Mouse (Mus musculus) forebrain, postnatal 0 days (tissue): ENCODE results near the gene AC161166.1. TPM values are rescaled to one million over a fixed set of nuclear protein-coding genes. Genes with fewer than 3 reads are reported as not detected.

Experiments used
- ATAC-seq: fragments of 200-750 bp; cut with Nextera tagmentation; 2 replicates; pipeline ENCODE4 v1.8.0; 2017; ENCODE audit warnings: mild to moderate bottlenecking, moderate library complexity
- DNase-seq: peaks from one replicate; pipeline ENCODE4 v3.0.0-alpha.2; 2015
- H3K27ac ChIP-seq: fragments of 300-500 bp; sonication (generic); 2 replicates; pipeline ENCODE4 v1.5.1; 2014; ENCODE audit warnings: low read depth, mild to moderate bottlenecking, antibody characterized with exemption, low read length, moderate library complexity, mixed read lengths
- H3K27me3 ChIP-seq: fragments of 300-500 bp; sonication (generic); 2 replicates; pipeline ENCODE4 v1.6.1; 2014; ENCODE audit warnings: mild to moderate bottlenecking, low read length, mixed read lengths; ENCODE audit not compliant: insufficient read depth
- H3K36me3 ChIP-seq: fragments of 300-500 bp; sonication (generic); 2 replicates; pipeline ENCODE4 v1.6.1; 2014; ENCODE audit warnings: mild to moderate bottlenecking, moderate library complexity; ENCODE audit not compliant: insufficient read depth
- H3K4me1 ChIP-seq: fragments of 300-500 bp; sonication (generic); 2 replicates; pipeline ENCODE4 v1.6.1; 2014; ENCODE audit warnings: antibody characterized with exemption; ENCODE audit not compliant: insufficient read depth
- H3K4me2 ChIP-seq: fragments of 300-500 bp; sonication (generic); 2 replicates; pipeline ENCODE4 v1.6.1; 2014; ENCODE audit warnings: low read depth, mild to moderate bottlenecking, moderate library complexity
- H3K4me3 ChIP-seq: fragments of 300-500 bp; sonication (generic); 2 replicates; pipeline ENCODE4 v1.5.1; 2014; ENCODE audit warnings: low read depth, low read length, mixed read lengths
- H3K9ac ChIP-seq: fragments of 300-500 bp; sonication (generic); 2 replicates; pipeline ENCODE4 v1.6.1; 2014; ENCODE audit warnings: mild to moderate bottlenecking
- H3K9me3 ChIP-seq: fragments of 300-500 bp; sonication (generic); 2 replicates; pipeline ENCODE4 v1.6.1; 2016; ENCODE audit warnings: low read length
- CTCF ChIP-seq: sonication (generic); IDR thresholded peaks from 2 replicates; pipeline ENCODE4 v1.5.1; 2016; ENCODE audit warnings: antibody characterized with exemption, control low read depth, low read depth
- WGBS: fragments of 180-500 bp; shearing (Covaris S2); extraction: QIAGEN DNeasy Blood & Tissue Kit; methylation state at CpG from one replicate; pipeline ENCODE4 v1.1.7; 2014; 5-methylcytosine and 5-hydroxymethylcytosine counted together
- polyA plus RNA-seq: library from polyadenylated mRNA; unstranded; fragments of >200 nt; fragmentation: Nextera tagmentation; extraction: Ambion mirVana; gene quantifications from 2 replicates; pipeline ENCODE4 v1.2.1, GENCODE M21; 2015
- total RNA-seq: library from RNA; depleted of rRNA; stranded (reverse); fragments of >200 nt; gene quantifications from 2 replicates; pipeline ENCODE4 v1.2.3, GENCODE M21; 2014; rRNA removed

AC161166.1 gene
- total and polyA plus RNA-seq, 2 experiments from 2014 or later, result 0.31 TPM; not detected in 1

GRCm38 (mm10) chr7:24466835-24467234 is 45.4 kb downstream of the AC161166.1 start:
- Histone ChIP-seq H3K27ac (no peak overlapping the region), H3K27me3 (no peaks in the 10 kb centered on the region; the same call in none of the 2 replicates), H3K9ac (no peak overlapping the region), H3K9me3 (no peaks in the 10 kb centered on the region), H3K36me3 (no peaks in the 10 kb centered on the region), H3K4me3 (no peak overlapping the region), H3K4me2 (no peak overlapping the region), H3K4me1 (no peaks in the 10 kb centered on the region)
- 86% methylated on average over 6 of the region's 6 CpGs for WGBS
- ATAC-seq, result no peak
- DNase-seq, result no peak
- TF ChIP-seq CTCF, result no peak

GRCm38 (mm10) chr7:24462388-24463319 is 49.6 kb downstream of the AC161166.1 start, which contains the start of gene Plaur:
Plaur (plus strand) TSS chr7:24462484.
- Histone ChIP-seq H3K4me1 (no peaks in the 10 kb centered on the region), H3K4me2 (peak within 1 kb of the TSS; percentile 13; the same call in 1 of the 2 replicates), H3K27ac (no peak within 1 kb of the TSS), H3K9ac (no peak within 1 kb of the TSS), H3K4me3 (no peak within 1 kb of the TSS), H3K36me3 (no peaks in the 10 kb centered on the region), H3K27me3 (no peaks in the 10 kb centered on the region; the same call in none of the 2 replicates), H3K9me3 (no peaks in the 10 kb centered on the region)
- 7% methylated on average over 27 of the region's 27 CpGs for WGBS
- no peak for DNase-seq
- TF ChIP-seq CTCF, result no peak
- ATAC-seq, result no peak

GRCm38 (mm10) chr7:24461376-24462051 is 50.7 kb downstream of the AC161166.1 start:
- no peaks in the 10 kb centered on the region for H3K9me3 ChIP-seq
- no peak for ATAC-seq
- H3K4me1 ChIP-seq, result no peaks in the 10 kb centered on the region
- no peak overlapping the region for H3K4me3 ChIP-seq
- 64% methylated on average over 14 of the region's 14 CpGs for WGBS
- no peaks in the 10 kb centered on the region for H3K36me3 ChIP-seq
- H3K9ac ChIP-seq, result no peak overlapping the region
- H3K4me2 ChIP-seq, result no peak overlapping the region
- H3K27ac ChIP-seq, result no peak overlapping the region
- no peaks in the 10 kb centered on the region; the same call in none of the 2 replicates for H3K27me3 ChIP-seq
- DNase-seq, result no peak
- no peak for TF ChIP-seq CTCF

Other genes with a start within 250 kb of the AC161166.1 start
- 9.7 and 13.2 TPM in 2 replicates for gene Zfp93, start 242.0 kb downstream of the AC161166.1 start, total RNA-seq
- 2.0 and 2.4 TPM in 2 replicates for gene Zfp93, start 242.0 kb downstream of the AC161166.1 start, polyA plus RNA-seq
- gene Zfp61, start 211.2 kb downstream of the AC161166.1 start, total RNA-seq, result 32.9 and 34.8 TPM in 2 replicates
- 24.5 and 30.8 TPM in 2 replicates for gene Zfp61, start 211.2 kb downstream of the AC161166.1 start, polyA plus RNA-seq
- gene Zfp94, start 195.8 kb downstream of the AC161166.1 start, total RNA-seq, result 15.8 and 16.9 TPM in 2 replicates
- gene Zfp94, start 195.8 kb downstream of the AC161166.1 start, polyA plus RNA-seq, result 19.3 and 21.2 TPM in 2 replicates
- not detected in 2 replicates for gene Tescl, start 178.5 kb downstream of the AC161166.1 start, total RNA-seq
- not detected in 2 replicates for gene Tescl, start 178.5 kb downstream of the AC161166.1 start, polyA plus RNA-seq
- gene Lypd5, start 163.3 kb downstream of the AC161166.1 start, total RNA-seq, result not detected in 2 replicates
- gene Lypd5, start 163.3 kb downstream of the AC161166.1 start, polyA plus RNA-seq, result not detected in 2 replicates
- 1.2 and 1.5 TPM in 2 replicates for gene Kcnn4, start 142.2 kb downstream of the AC161166.1 start, total RNA-seq
- gene Kcnn4, start 142.2 kb downstream of the AC161166.1 start, polyA plus RNA-seq, result 0.88 and 1.1 TPM in 2 replicates
- gene Smg9, start 112.8 kb downstream of the AC161166.1 start, total RNA-seq, result 23.9 and 31.8 TPM in 2 replicates
- gene Smg9, start 112.8 kb downstream of the AC161166.1 start, polyA plus RNA-seq, result 25.2 and 28.5 TPM in 2 replicates
- gene Irgc1, start 60.2 kb downstream of the AC161166.1 start, total RNA-seq, result not detected in 2 replicates
- gene Irgc1, start 60.2 kb downstream of the AC161166.1 start, polyA plus RNA-seq, result not detected in 2 replicates
- 0.85 and 1.3 TPM in 2 replicates for gene Plaur, start 50.0 kb downstream of the AC161166.1 start, total RNA-seq
- 1.2 and 1.3 TPM in 2 replicates for gene Plaur, start 50.0 kb downstream of the AC161166.1 start, polyA plus RNA-seq
- gene Cadm4, start 30.4 kb downstream of the AC161166.1 start, total RNA-seq, result 412 and 434 TPM in 2 replicates
- 102 and 107 TPM in 2 replicates for gene Cadm4, start 30.4 kb downstream of the AC161166.1 start, polyA plus RNA-seq
- 196 and 242 TPM in 2 replicates for gene Zfp428, start 5.4 kb downstream of the AC161166.1 start, total RNA-seq
- gene Zfp428, start 5.4 kb downstream of the AC161166.1 start, polyA plus RNA-seq, result 258 and 279 TPM in 2 replicates
- gene Irgq, start 18.2 kb upstream of the AC161166.1 start, total RNA-seq, result 103 and 119 TPM in 2 replicates
- gene Irgq, start 18.2 kb upstream of the AC161166.1 start, polyA plus RNA-seq, result 20.8 and 26.8 TPM in 2 replicates
- gene Pinlyp, start 33.7 kb upstream of the AC161166.1 start, total RNA-seq, result 0.31 and 0.43 TPM in 2 replicates
- gene Pinlyp, start 33.7 kb upstream of the AC161166.1 start, polyA plus RNA-seq, result not detected in 2 replicates
- 41.1 and 49.8 TPM in 2 replicates for gene Xrcc1, start 33.8 kb upstream of the AC161166.1 start, total RNA-seq
- 42.1 and 48.6 TPM in 2 replicates for gene Xrcc1, start 33.8 kb upstream of the AC161166.1 start, polyA plus RNA-seq
- gene Ethe1, start 75.1 kb upstream of the AC161166.1 start, total RNA-seq, result 24.2 and 25.8 TPM in 2 replicates
- 24.3 and 26.8 TPM in 2 replicates for gene Ethe1, start 75.1 kb upstream of the AC161166.1 start, polyA plus RNA-seq
- 0.38 and 1.2 TPM in 2 replicates for gene Zfp575, start 75.2 kb upstream of the AC161166.1 start, total RNA-seq
- gene Zfp575, start 75.2 kb upstream of the AC161166.1 start, polyA plus RNA-seq, result 19.4 and 24.8 TPM in 2 replicates
- 0.15 TPM in 1 of 2 replicates, not detected in the other for gene Phldb3, start 98.3 kb upstream of the AC161166.1 start, total RNA-seq
- not detected in 2 replicates for gene Phldb3, start 98.3 kb upstream of the AC161166.1 start, polyA plus RNA-seq
- gene Lypd3, start 124.1 kb upstream of the AC161166.1 start, total RNA-seq, result 0.23 and 0.33 TPM in 2 replicates
- gene Lypd3, start 124.1 kb upstream of the AC161166.1 start, polyA plus RNA-seq, result 0.67 and 1.3 TPM in 2 replicates
- gene Tex101, start 164.2 kb upstream of the AC161166.1 start, total RNA-seq, result not detected in 2 replicates
- gene Tex101, start 164.2 kb upstream of the AC161166.1 start, polyA plus RNA-seq, result not detected in 2 replicates
- gene BC049730, start 196.8 kb upstream of the AC161166.1 start, total RNA-seq, result not detected in 2 replicates
- gene BC049730, start 196.8 kb upstream of the AC161166.1 start, polyA plus RNA-seq, result not detected in 2 replicates
- gene Gm4763, start 214.5 kb upstream of the AC161166.1 start, total RNA-seq, result not detected in 2 replicates
- not detected in 2 replicates for gene Gm4763, start 214.5 kb upstream of the AC161166.1 start, polyA plus RNA-seq
- 0.48 TPM in 1 of 2 replicates, not detected in the other for gene Cd177, start 247.9 kb upstream of the AC161166.1 start, total RNA-seq
- gene Cd177, start 247.9 kb upstream of the AC161166.1 start, polyA plus RNA-seq, result 0.27 and 0.28 TPM in 2 replicates